Mouse (Mus musculus) midbrain, embryonic 12.5 days (tissue): ENCODE measurements around the gene Rhpn2. TPM values are rescaled to one million over a fixed set of nuclear protein-coding genes. Genes with fewer than 3 reads are reported as not detected.

Experiments
- ATAC-seq: fragments of 200-750 bp; cut with Nextera tagmentation; 2 replicates; pipeline ENCODE4 v1.8.0; 2017; ENCODE audit warnings: low read depth, moderate TSS enrichment, moderate library complexity; ENCODE audit not compliant: low FRiP score
- H3K27ac ChIP-seq: fragments of 300-500 bp; sonication (generic); replicated peaks from 2 replicates; pipeline ENCODE4 v1.5.1; 2016; ENCODE audit warnings: mild to moderate bottlenecking
- H3K27me3 ChIP-seq: fragments of 300-500 bp; sonication (generic); 2 replicates; pipeline ENCODE4 v1.6.1; 2016; ENCODE audit warnings: mild to moderate bottlenecking
- H3K36me3 ChIP-seq: fragments of 300-500 bp; sonication (generic); 2 replicates; pipeline ENCODE4 v1.6.1; 2016
- H3K4me1 ChIP-seq: fragments of 300-500 bp; sonication (generic); 2 replicates; pipeline ENCODE4 v1.6.1; 2016
- H3K4me2 ChIP-seq: fragments of 300-500 bp; sonication (generic); replicated peaks from 2 replicates; pipeline ENCODE4 v1.6.1; 2016; ENCODE audit warnings: mild to moderate bottlenecking, moderate library complexity
- H3K4me3 ChIP-seq: fragments of 300-500 bp; sonication (generic); 2 replicates; pipeline ENCODE4 v1.5.1; 2016; ENCODE audit warnings: mild to moderate bottlenecking
- H3K9ac ChIP-seq: fragments of 300-500 bp; sonication (generic); replicated peaks from 2 replicates; pipeline ENCODE4 v1.6.1; 2016; ENCODE audit warnings: mild to moderate bottlenecking, moderate library complexity
- H3K9me3 ChIP-seq: fragments of 300-500 bp; sonication (generic); 2 replicates; pipeline ENCODE4 v1.6.1; 2016; ENCODE audit warnings: mild to moderate bottlenecking
- WGBS: fragments of 180-500 bp; shearing (Covaris S2); methylation state at CpG from one replicate; pipeline ENCODE4 v1.1.7; 2016; 5-methylcytosine and 5-hydroxymethylcytosine counted together
- polyA plus RNA-seq: library from polyadenylated mRNA; unstranded; fragments of >200 nt; fragmentation: Nextera tagmentation; extraction: Ambion mirVana; gene quantifications from 2 replicates; pipeline ENCODE4 v1.2.1, GENCODE M21; 2016

Gene Rhpn2
- polyA plus RNA-seq, 1 experiment from 2014 or later, result 1.4 TPM

DNA sequence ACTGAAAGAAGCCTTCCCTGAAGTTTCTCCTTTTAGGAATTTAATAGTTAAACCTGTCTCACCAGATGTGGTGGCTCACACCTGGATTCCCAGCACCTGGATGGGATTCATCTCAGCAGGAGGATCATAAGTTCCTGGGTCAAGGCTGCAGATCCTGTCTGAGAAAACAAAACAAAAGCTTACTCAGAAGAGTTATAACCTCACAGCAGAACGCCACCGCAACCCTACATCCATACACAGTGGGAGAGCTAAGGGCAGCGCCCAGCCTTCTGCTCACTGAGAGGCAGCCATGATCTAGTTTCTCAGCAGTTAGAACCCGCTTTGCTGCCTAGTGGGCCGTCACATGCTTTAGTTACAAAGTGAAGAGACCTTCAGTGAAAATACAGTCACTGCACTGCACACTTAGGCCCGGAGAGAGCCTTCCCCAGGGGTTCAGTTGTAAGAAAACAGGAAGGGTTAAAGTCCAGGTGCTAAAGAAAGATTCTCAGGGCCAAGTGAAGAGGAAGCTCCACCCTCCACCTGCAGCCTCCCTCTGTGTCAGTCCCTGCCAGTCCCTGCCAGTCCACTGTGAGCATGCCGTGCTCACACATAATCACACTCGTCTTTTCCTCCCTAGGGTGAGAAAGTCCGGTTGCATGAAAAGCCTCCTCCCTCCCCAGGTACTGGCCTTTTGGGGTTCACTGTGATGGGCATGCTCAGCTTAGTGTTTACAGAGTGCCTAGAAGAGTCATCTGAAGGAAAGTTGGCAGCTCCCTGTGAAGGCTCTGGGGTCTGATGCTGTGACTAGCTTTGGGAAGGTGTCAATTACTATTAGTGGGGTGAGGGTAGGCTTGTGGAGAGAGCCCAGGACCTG is 82.1 kb downstream of the Rhpn2 start:
- peaks cover 85% of the 10 kb centered on the region for H3K36me3 ChIP-seq
- no peaks in the 10 kb centered on the region for H3K9me3 ChIP-seq
- 89% methylated on average over 9 of the region's 9 CpGs for WGBS
- no peaks in the 10 kb centered on the region for H3K27me3 ChIP-seq
- H3K4me2 ChIP-seq, result no peak overlapping the region
- H3K4me1 ChIP-seq, result no peaks in the 10 kb centered on the region
- ATAC-seq, result no peak
- no peak overlapping the region for H3K4me3 ChIP-seq
- H3K27ac ChIP-seq, result no peak overlapping the region
- no peak overlapping the region for H3K9ac ChIP-seq

DNA sequence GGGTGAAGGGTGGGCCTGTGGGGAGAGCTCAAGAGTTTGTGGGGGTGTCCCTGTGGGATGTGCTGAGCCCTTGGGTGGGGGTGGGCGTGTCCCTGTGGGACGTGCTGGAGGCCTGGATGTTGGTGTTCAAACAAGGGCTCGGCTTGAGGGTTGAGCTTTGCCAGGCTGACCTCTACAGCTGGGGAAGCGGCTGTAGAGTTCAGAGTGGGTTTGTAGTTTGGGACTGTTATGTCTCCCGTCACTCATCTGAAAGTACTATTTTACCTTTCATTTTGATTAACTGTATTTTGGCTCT is 82.6 kb downstream of the Rhpn2 start:
- H3K9ac ChIP-seq, result no peak overlapping the region
- no peak for ATAC-seq
- H3K4me2 ChIP-seq, result no peak overlapping the region
- H3K27ac ChIP-seq, result no peak overlapping the region
- no peak overlapping the region for H3K4me3 ChIP-seq
- no peaks in the 10 kb centered on the region for H3K4me1 ChIP-seq
- no peaks in the 10 kb centered on the region for H3K9me3 ChIP-seq
- H3K27me3 ChIP-seq, result no peaks in the 10 kb centered on the region
- peaks cover 87% of the 10 kb centered on the region for H3K36me3 ChIP-seq
- 92% methylated on average over 5 of the region's 5 CpGs for WGBS

DNA sequence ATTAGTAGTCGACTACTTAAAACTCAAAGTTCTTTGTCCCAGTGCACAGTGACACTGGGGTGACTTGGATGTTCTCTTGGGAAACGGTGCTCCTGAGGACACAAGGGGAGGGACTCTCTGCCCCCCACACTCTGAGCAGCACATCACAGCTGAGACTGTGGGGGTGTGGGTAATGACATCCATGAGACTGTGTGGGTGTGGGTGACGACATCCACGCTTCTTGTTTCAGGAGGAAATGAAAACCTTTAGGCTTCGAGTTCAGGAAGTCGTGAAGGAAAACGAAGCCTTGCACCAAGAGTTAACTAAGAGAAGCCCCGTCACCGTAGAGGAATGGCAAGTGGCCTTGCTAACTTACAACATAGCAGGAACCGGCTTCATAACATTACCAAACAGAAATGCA is 89.1 kb downstream of the Rhpn2 start:
- Histone ChIP-seq H3K36me3 (peaks cover 74% of the 10 kb centered on the region), H3K4me3 (no peak overlapping the region), H3K4me2 (no peak overlapping the region), H3K4me1 (no peaks in the 10 kb centered on the region), H3K9ac (no peak overlapping the region), H3K9me3 (no peaks in the 10 kb centered on the region), H3K27ac (no peak overlapping the region), H3K27me3 (no peaks in the 10 kb centered on the region)
- no peak for ATAC-seq
- WGBS, result 93% methylated on average over 10 of the region's 10 CpGs

DNA sequence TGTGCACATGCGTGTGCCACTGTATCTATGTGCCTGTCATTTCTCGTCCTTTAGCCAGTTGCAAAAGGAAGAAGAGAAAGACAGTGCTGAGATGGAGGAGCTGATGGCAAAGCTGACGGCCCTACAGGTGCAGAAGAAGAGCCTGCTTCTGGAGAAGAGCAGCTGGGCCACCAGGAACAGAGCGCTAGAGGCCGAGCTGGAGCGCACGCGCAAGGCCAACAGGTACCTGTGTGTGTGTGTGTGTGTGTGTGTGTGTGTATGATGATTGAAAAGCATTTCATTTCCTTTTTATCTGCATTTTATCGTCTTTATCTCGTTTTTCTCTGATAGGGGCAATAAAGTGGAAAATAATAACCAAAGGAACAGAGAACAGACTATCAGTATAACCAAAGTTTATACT is 94.2 kb downstream of the Rhpn2 start:
- no peak for ATAC-seq
- H3K9ac ChIP-seq, result no peak overlapping the region
- H3K4me3 ChIP-seq, result no peak overlapping the region
- no peaks in the 10 kb centered on the region for H3K27me3 ChIP-seq
- H3K4me2 ChIP-seq, result no peak overlapping the region
- no peaks in the 10 kb centered on the region for H3K4me1 ChIP-seq
- no peak overlapping the region for H3K27ac ChIP-seq
- WGBS, result 95% methylated on average over 10 of the region's 10 CpGs
- peaks cover 74% of the 10 kb centered on the region for H3K36me3 ChIP-seq
- H3K9me3 ChIP-seq, result no peaks in the 10 kb centered on the region

DNA sequence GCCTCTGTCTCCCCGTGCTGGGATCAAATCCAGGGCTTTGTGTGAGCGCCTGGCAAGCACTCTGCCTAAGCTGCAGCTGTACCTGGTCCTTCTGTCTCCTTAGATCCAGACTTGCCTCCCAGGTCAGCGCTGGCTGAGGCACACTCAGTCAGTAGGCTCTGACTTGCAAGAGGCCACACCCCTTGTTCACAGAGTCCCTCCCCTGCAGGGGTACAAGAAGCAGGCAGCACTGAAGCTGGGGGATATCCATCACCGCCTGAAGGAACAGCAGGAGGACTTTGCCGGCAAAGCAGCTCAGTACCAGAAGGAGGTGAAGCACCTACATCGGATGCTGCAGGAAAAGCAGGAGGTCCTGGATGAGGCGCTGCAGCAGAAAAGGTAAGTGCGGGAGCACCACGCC is 101.3 kb downstream of the Rhpn2 start:
- Histone ChIP-seq H3K4me2 (no peak overlapping the region), H3K27me3 (no peaks in the 10 kb centered on the region), H3K9ac (no peak overlapping the region), H3K36me3 (peaks cover 78% of the 10 kb centered on the region), H3K4me3 (no peak overlapping the region), H3K9me3 (no peaks in the 10 kb centered on the region), H3K4me1 (peaks cover 7% of the 10 kb centered on the region; the same call in 1 of the 2 replicates), H3K27ac (no peak overlapping the region)
- ATAC-seq, result no peak
- WGBS, result 79% methylated on average over 9 of the region's 9 CpGs

Other genes with a start within 250 kb of the Rhpn2 start
- gene Cebpa, start 214.9 kb upstream of the Rhpn2 start, polyA plus RNA-seq, result 0.77 TPM in 2 replicates
- gene Slc7a10, start 147.8 kb upstream of the Rhpn2 start, polyA plus RNA-seq, result 1.0 and 1.2 TPM in 2 replicates
- 19.3 and 20.7 TPM in 2 replicates for gene Lrp3, start 118.7 kb upstream of the Rhpn2 start, polyA plus RNA-seq
- gene Gpatch1, start 15.7 kb upstream of the Rhpn2 start, polyA plus RNA-seq, result 19.6 and 19.9 TPM in 2 replicates
- gene Faap24, start 62.7 kb downstream of the Rhpn2 start, polyA plus RNA-seq, result 21.7 and 22.9 TPM in 2 replicates
- 49.2 and 52.1 TPM in 2 replicates for gene Cep89, start 62.9 kb downstream of the Rhpn2 start, polyA plus RNA-seq
- gene Slc7a9, start 114.6 kb downstream of the Rhpn2 start, polyA plus RNA-seq, result 0.13 TPM in 1 of 2 replicates, not detected in the other
- gene Tdrd12, start 203.6 kb downstream of the Rhpn2 start, polyA plus RNA-seq, result 0.11 and 0.55 TPM in 2 replicates
- gene Nudt19, start 222.1 kb downstream of the Rhpn2 start, polyA plus RNA-seq, result 40.4 and 43.5 TPM in 2 replicates